Mouse (Mus musculus) MEL-GATA-1-ER (cell line): Measurements from ENCODE around the gene Cdiptos.

ENCODE experiments used
- DNase-seq: peaks from one replicate; pipeline ENCODE4 v3.0.0-alpha.2; 2012; ENCODE audit warnings: low read depth; ENCODE audit errors: extremely low read depth

Cdiptos gene

DNA sequence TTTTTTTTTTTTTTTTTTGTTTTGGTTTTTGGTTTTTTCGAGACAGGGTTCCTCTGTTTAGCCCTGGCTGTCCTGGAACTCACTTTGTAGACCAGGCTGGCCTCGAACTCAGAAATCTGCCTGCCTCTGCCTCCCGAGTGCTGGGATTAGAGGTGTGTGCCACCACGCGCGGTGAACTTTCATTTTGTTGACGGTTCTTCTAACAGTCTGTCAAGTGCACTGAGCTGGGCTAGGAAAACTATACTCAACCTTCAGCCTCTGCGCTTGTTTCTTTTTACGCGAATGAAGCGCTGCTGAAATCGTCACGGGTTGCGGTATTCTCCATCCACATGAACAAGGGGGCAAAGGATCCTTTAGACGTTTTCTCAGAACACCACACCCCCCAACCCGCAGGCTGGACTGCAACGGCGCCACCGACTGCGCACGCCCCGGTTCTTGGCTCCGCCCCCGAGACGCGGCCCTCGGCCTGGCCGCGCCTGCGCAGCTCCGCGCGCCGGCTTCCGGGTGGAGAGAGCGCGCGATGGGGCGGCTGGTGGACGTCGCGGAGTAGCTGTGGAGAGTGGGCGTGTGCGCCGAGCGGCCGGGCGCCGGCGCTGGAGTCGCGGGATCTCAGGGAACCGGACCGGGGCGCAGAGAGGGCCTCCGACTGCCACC, 47.4 kb downstream of the Cdiptos start, which contains the start of gene Kctd13:
Gene Kctd13 (plus strand): TSS at position 496 of the 654 bp plus-strand sequence.
- DNase-seq, result peak; percentile 68

GRCm38 (mm10) chr7:126926299-126926698, 49.6 kb downstream of the Cdiptos start:
- DNase-seq, result no peak

GRCm38 (mm10) chr7:126923999-126924398, 51.9 kb downstream of the Cdiptos start:
- DNase-seq, result no peak

DNA sequence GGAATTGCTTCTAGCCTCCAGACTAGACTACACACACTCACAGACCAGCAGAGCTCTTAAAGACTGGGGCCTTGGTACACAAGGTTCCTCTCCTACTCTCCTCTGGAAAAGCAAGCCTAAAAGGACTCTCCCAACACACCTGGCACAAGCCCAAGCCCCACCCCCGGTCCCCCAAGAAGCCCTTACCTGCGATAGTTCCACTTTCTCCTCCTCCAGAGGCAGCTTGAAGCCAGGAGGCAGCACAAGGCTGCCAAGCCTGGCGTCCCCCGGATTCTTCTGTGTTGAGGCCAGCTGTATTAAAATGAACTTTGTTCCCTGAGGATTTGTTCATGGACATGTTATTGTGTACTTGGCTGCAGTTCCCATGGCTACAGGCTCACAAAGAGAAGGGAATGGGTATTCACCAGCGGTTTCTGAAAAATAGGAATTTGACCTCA, 53.3 kb downstream of the Cdiptos start, which contains the start of gene Tmem219:
Gene Tmem219 (minus strand): TSS at position 294 of the 437 bp plus-strand sequence.
- no peak for DNase-seq
